Mouse (Mus musculus): ENCODE data around the gene Pttg1. TPM values are rescaled to one million over a fixed set of nuclear protein-coding genes. Genes with fewer than 3 reads are reported as not detected.

Pttg1 gene
- total and polyA plus RNA-seq, 3 experiments, result 153 to 276 (median 258) TPM

- H3K27ac ChIP-seq (ENCODE audit: insufficient read depth, low read depth), result no peak overlapping the region
- peaks cover 8% of the 10 kb centered on the region for H3K79me2 ChIP-seq (replicated peaks; ENCODE audit: control insufficient read depth, extremely low read depth, insufficient read depth, poor library complexity, severe bottlenecking)
- H3K36me3 ChIP-seq (replicated peaks in 1 of 2; ENCODE audit: control insufficient read depth in 1 of 2, insufficient read depth in 1 of 2, low read length in 1 of 2), result peaks cover 78 to 95% of the 10 kb centered on the region in 2 experiments
- no peak overlapping the region for H3K4me3 ChIP-seq (replicated peaks in 1 of 3; ENCODE audit: low read depth in 2 of 3, low read length in 2 of 3, poor library complexity in 1 of 3)
- in situ Hi-C loops (cut with MboI; ENCODE audit: low pct_ligation_motif_present, low pct_unique_long_range_greater_than_20kb, low sequenced_read_pairs) (no loop called here), dilution Hi-C loops (cut with MboI; ENCODE audit: extremely low pct_ligation_motif_present, extremely low pct_unique_long_range_greater_than_20kb, low sequenced_read_pairs) (no loop called here)
- no peak overlapping the region for H3K9ac ChIP-seq (ENCODE audit: insufficient read depth, low read depth)
- H3K4me1 ChIP-seq (ENCODE audit: control insufficient read depth in 1 of 2, insufficient read depth in 2 of 2), result no peaks in the 10 kb centered on the region
- DNase-seq (ENCODE audit: extremely low read depth), result no peak
- H3K27me3 ChIP-seq (replicated peaks), result no peaks in the 10 kb centered on the region
- H3K4me2 ChIP-seq (ENCODE audit: insufficient read depth, low read depth, poor library complexity, severe bottlenecking), result no peak overlapping the region
- H3K9me3 ChIP-seq (replicated peaks; ENCODE audit: low read length), result no peaks in the 10 kb centered on the region
- TF ChIP-seq POLR2AphosphoS2 (IDR thresholded peaks at IDR 0.05; ENCODE audit: low read depth, low read length) (no peak), ZMIZ1 (IDR thresholded peaks at IDR 0.05; ENCODE audit: low read depth, low read length) (no peak), ETS1 (conservative IDR thresholded peaks at IDR 0.05; ENCODE audit: low read depth, low read length) (no peak), SMC3 (IDR thresholded peaks at IDR 0.05; ENCODE audit: low read depth, low read length) (no peak)
Observed at GRCm38 (mm10) chr11:43441121-43441520, 15.1 kb upstream of the Pttg1 start.

- dilution Hi-C loops (cut with MboI; ENCODE audit: extremely low pct_ligation_motif_present, extremely low pct_unique_long_range_greater_than_20kb, low sequenced_read_pairs), result no loop called here
- no peak for TF ChIP-seq E2F4 (IDR thresholded peaks at IDR 0.05; ENCODE audit: insufficient replicate concordance, low read depth, low read length)
- TF ChIP-seq EP300 (IDR thresholded peaks at IDR 0.05; ENCODE audit: low read length), result no peak
- no peak for TF ChIP-seq ZKSCAN1 (IDR thresholded peaks at IDR 0.05; ENCODE audit: borderline replicate concordance, low read depth, low read length)
- TF ChIP-seq CHD1 (IDR thresholded peaks at IDR 0.05; ENCODE audit: low read depth, low read length), result 0 out of 2 replicates have a peak, but pooled peaks have one; percentile 58
- TF ChIP-seq CTCF (conservative IDR thresholded peaks at IDR 0.05 in 1 of 2, IDR thresholded peaks at IDR 0.05 in 1 of 2; ENCODE audit: low read depth in 2 of 2, low read length in 2 of 2), result no peak
- TF ChIP-seq TBP (conservative IDR thresholded peaks at IDR 0.05; ENCODE audit: low read depth, low read length), result no peak
- TF ChIP-seq ETS1 (conservative IDR thresholded peaks at IDR 0.05; ENCODE audit: low read depth, low read length), result no peak
- TF ChIP-seq SMC3 (IDR thresholded peaks at IDR 0.05; ENCODE audit: low read depth, low read length), result no peak
- in situ Hi-C loops (cut with MboI; ENCODE audit: low pct_ligation_motif_present, low pct_unique_long_range_greater_than_20kb, low sequenced_read_pairs), result no loop called here
- peaks cover 16 to 33% of the 10 kb centered on the region in 2 experiments for H3K36me3 ChIP-seq (replicated peaks in 1 of 2; ENCODE audit: control insufficient read depth in 1 of 2, insufficient read depth in 1 of 2, low read length in 1 of 2)
- peak overlapping the region; percentile 81 to 100 (median 99) for H3K4me3 ChIP-seq (replicated peaks in 1 of 3; ENCODE audit: low read depth in 2 of 3, low read length in 2 of 3, poor library complexity in 1 of 3)
- peak overlapping the region; percentile 89 for H3K9ac ChIP-seq (ENCODE audit: insufficient read depth, low read depth)
- peaks cover 7 to 14% of the 10 kb centered on the region in 2 experiments for H3K4me1 ChIP-seq (ENCODE audit: control insufficient read depth in 1 of 2, insufficient read depth in 2 of 2)
- H3K27me3 ChIP-seq (replicated peaks), result no peaks in the 10 kb centered on the region
- peak overlapping the region; percentile 23; the same call in 1 of the 2 replicates for H3K27ac ChIP-seq (ENCODE audit: insufficient read depth, low read depth)
- DNase-seq (ENCODE audit: extremely low read depth), result no peak
- H3K9me3 ChIP-seq (replicated peaks; ENCODE audit: low read length), result no peaks in the 10 kb centered on the region
- H3K4me2 ChIP-seq (ENCODE audit: insufficient read depth, low read depth, poor library complexity, severe bottlenecking), result peak overlapping the region; percentile 100; the same call in 1 of the 2 replicates
- H3K79me2 ChIP-seq (replicated peaks; ENCODE audit: control insufficient read depth, extremely low read depth, insufficient read depth, poor library complexity, severe bottlenecking), result peaks cover 32% of the 10 kb centered on the region
Observed at GRCm38 (mm10) chr11:43434024-43434407, 8.0 kb upstream of the Pttg1 start.

GRCm38 (mm10) chr11:43433254-43434023, 7.4 kb upstream of the Pttg1 start, which contains the start of gene Slu7:
Gene Slu7, plus strand, starts transcription at chr11:43433744.
- Histone ChIP-seq H3K27me3 (replicated peaks) (no peaks in the 10 kb centered on the region), H3K9me3 (replicated peaks; ENCODE audit: low read length) (no peaks in the 10 kb centered on the region), H3K79me2 (replicated peaks; ENCODE audit: control insufficient read depth, extremely low read depth, insufficient read depth, poor library complexity, severe bottlenecking) (peaks cover 32% of the 10 kb centered on the region), H3K27ac (ENCODE audit: insufficient read depth, low read depth) (peak within 1 kb of the TSS; percentile 23; the same call in 1 of the 2 replicates), H3K9ac (ENCODE audit: insufficient read depth, low read depth) (peak within 1 kb of the TSS; percentile 89), H3K4me3 (replicated peaks in 1 of 3; ENCODE audit: low read depth in 2 of 3, low read length in 2 of 3, poor library complexity in 1 of 3) (peak within 1 kb of the TSS; percentile 81 to 100 (median 99)), H3K4me1 (ENCODE audit: control insufficient read depth in 1 of 2, insufficient read depth in 2 of 2) (peaks cover 7 to 14% of the 10 kb centered on the region in 2 experiments), H3K4me2 (ENCODE audit: insufficient read depth, low read depth, poor library complexity, severe bottlenecking) (peak within 1 kb of the TSS; percentile 100), H3K36me3 (replicated peaks in 1 of 2; ENCODE audit: control insufficient read depth in 1 of 2, insufficient read depth in 1 of 2, low read length in 1 of 2) (peaks cover 11 to 27% of the 10 kb centered on the region in 2 experiments)
- DNase-seq (ENCODE audit: extremely low read depth), result peak; percentile 90
- in situ Hi-C loops (cut with MboI; ENCODE audit: low pct_ligation_motif_present, low pct_unique_long_range_greater_than_20kb, low sequenced_read_pairs), result no loop called here
- dilution Hi-C loops (cut with MboI; ENCODE audit: extremely low pct_ligation_motif_present, extremely low pct_unique_long_range_greater_than_20kb, low sequenced_read_pairs), result no loop called here
- TF ChIP-seq POLR2AphosphoS2 (IDR thresholded peaks at IDR 0.05; ENCODE audit: low read depth, low read length) (peak; percentile 62; the same call in 1 of the 2 replicates), ETS1 (conservative IDR thresholded peaks at IDR 0.05; ENCODE audit: low read depth, low read length) (no peak), CHD1 (IDR thresholded peaks at IDR 0.05; ENCODE audit: low read depth, low read length) (no peak), NELFE (IDR thresholded peaks at IDR 0.05; ENCODE audit: low read depth, low read length) (peak; percentile 72), MXI1 (IDR thresholded peaks at IDR 0.05; ENCODE audit: low read depth, low read length) (peak; percentile 81), NRF1 (IDR thresholded peaks at IDR 0.05; ENCODE audit: low read depth, low read length) (peak; percentile 84), ZNF384 (IDR thresholded peaks at IDR 0.05; ENCODE audit: low read depth, low read length) (peak; percentile 98), KAT2A (IDR thresholded peaks at IDR 0.05; ENCODE audit: insufficient replicate concordance, low read length) (peak; percentile 87; the same call in 1 of the 2 replicates), CHD2 (IDR thresholded peaks at IDR 0.05; ENCODE audit: low read length) (peak; percentile 60; the same call in 1 of the 2 replicates), TBP (conservative IDR thresholded peaks at IDR 0.05; ENCODE audit: low read depth, low read length) (peak; percentile 83; the same call in 1 of the 2 replicates), MAZ (IDR thresholded peaks at IDR 0.05; ENCODE audit: low read depth, low read length) (no peak), E2F4 (IDR thresholded peaks at IDR 0.05; ENCODE audit: insufficient replicate concordance, low read depth, low read length) (no peak), TCF12 (IDR thresholded peaks at IDR 0.05; ENCODE audit: low read depth, low read length) (peak; percentile 67), IRF4 (IDR thresholded peaks at IDR 0.05; ENCODE audit: low read depth, low read length) (no peak), CTCF (conservative IDR thresholded peaks at IDR 0.05 in 1 of 2, IDR thresholded peaks at IDR 0.05 in 1 of 2; ENCODE audit: low read depth in 2 of 2, low read length in 2 of 2) (peak in 1 of 2 experiments; percentile 34; a peak in 2 of 4 replicates), HCFC1 (IDR thresholded peaks at IDR 0.05; ENCODE audit: low read depth, low read length) (peak; percentile 91), SIN3A (IDR thresholded peaks at IDR 0.05; ENCODE audit: low read length) (peak; percentile 100)
